Mouse (Mus musculus): ENCODE results near the gene Cux2.

DNA sequence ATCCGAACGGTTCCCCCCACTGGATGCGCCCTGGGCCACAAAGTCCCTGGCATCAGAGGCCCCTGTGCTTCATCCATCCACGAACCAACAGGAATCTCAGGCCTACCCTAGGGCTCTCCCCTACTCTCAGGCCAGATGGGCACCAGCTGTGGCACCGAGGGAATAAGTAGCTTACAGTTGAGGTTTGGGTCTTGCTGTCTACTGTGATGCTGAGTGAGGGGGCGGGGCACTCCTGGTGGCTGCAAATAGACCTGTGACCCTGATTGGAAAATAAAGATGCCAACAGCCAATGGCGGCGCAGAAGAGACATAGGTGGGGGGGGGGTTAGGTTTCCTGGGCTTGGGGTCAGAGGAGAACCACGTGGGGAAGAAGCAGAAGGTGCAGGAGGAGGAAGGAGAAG, 38.6 kb downstream of the Cux2 start:
- no peak for TF ChIP-seq POLR2A (IDR thresholded peaks at IDR 0.05; ENCODE audit: borderline replicate concordance, low read depth, low read length)
- no peak for TF ChIP-seq CTCF (IDR thresholded peaks at IDR 0.05; ENCODE audit: low read depth, low read length)

All from bone marrow macrophage, adult 2 months (primary cell).